Mouse (Mus musculus) kidney, adult 9 months (tissue): ENCODE results near the gene Dbndd2.

Experiments used
- DNase-seq: peaks from one replicate; pipeline ENCODE4 v3.0.0; 2022

Dbndd2 gene

GRCm38 (mm10) chr2:164504919-164505318 lies 19.0 kb downstream of the Dbndd2 start:
- no peak for DNase-seq

- no peak for DNase-seq
These were observed 19.9 kb downstream of the Dbndd2 start for GRCm38 (mm10) chr2:164505619-164506347.

GRCm38 (mm10) chr2:164507811-164508210 lies 21.9 kb downstream of the Dbndd2 start:
- no peak for DNase-seq

- peak; percentile 63 for DNase-seq
These were observed 24.8 kb downstream of the Dbndd2 start for GRCm38 (mm10) chr2:164510621-164511190.

GRCm38 (mm10) chr2:164512121-164512909 lies 26.4 kb downstream of the Dbndd2 start:
- no peak for DNase-seq

GRCm38 (mm10) chr2:164513389-164513788 lies 27.5 kb downstream of the Dbndd2 start:
- DNase-seq = peak; percentile 63

GRCm38 (mm10) chr2:164514916-164515315 lies 29.0 kb downstream of the Dbndd2 start:
- no peak for DNase-seq

GRCm38 (mm10) chr2:164515897-164516296 lies 30.0 kb downstream of the Dbndd2 start:
- no peak for DNase-seq

GRCm38 (mm10) chr2:164516592-164516991 lies 30.7 kb downstream of the Dbndd2 start:
- no peak for DNase-seq

GRCm38 (mm10) chr2:164517485-164518221 lies 31.7 kb downstream of the Dbndd2 start:
- DNase-seq = peak; percentile 81

GRCm38 (mm10) chr2:164518266-164519170 lies 32.6 kb downstream of the Dbndd2 start:
- no peak for DNase-seq

- no peak for DNase-seq
These were observed 33.2 kb downstream of the Dbndd2 start for GRCm38 (mm10) chr2:164519171-164519526.

- DNase-seq = peak; percentile 74
These were observed 34.9 kb downstream of the Dbndd2 start for GRCm38 (mm10) chr2:164520782-164521181.

- DNase-seq = no peak
These were observed 35.9 kb downstream of the Dbndd2 start for GRCm38 (mm10) chr2:164521841-164522240.

- no peak for DNase-seq
These were observed 36.4 kb downstream of the Dbndd2 start for GRCm38 (mm10) chr2:164522280-164522679.

- no peak for DNase-seq
These were observed 37.4 kb downstream of the Dbndd2 start for GRCm38 (mm10) chr2:164523301-164523773.

- DNase-seq = no peak
These were observed 42.7 kb downstream of the Dbndd2 start for GRCm38 (mm10) chr2:164528557-164528956.

- peak; percentile 73 for DNase-seq
These were observed 45.3 kb downstream of the Dbndd2 start for GRCm38 (mm10) chr2:164531169-164531568.

GRCm38 (mm10) chr2:164534315-164534714 lies 48.4 kb downstream of the Dbndd2 start:
- DNase-seq = no peak

- DNase-seq = no peak
These were observed 51.1 kb downstream of the Dbndd2 start for GRCm38 (mm10) chr2:164537003-164537402.

GRCm38 (mm10) chr2:164540652-164541427 lies 54.9 kb downstream of the Dbndd2 start:
- DNase-seq = peak; percentile 44
